Mouse (Mus musculus) heart, embryonic 11.5 days (tissue): Measurements from ENCODE around the gene Gnb1. TPM values are rescaled to one million over a fixed set of nuclear protein-coding genes. Genes with fewer than 3 reads are reported as not detected.

Experiments
- ATAC-seq: fragments of 200-750 bp; cut with Nextera tagmentation; replicated peaks from 2 replicates; pipeline ENCODE4 v1.8.0; 2017; ENCODE audit warnings: moderate library complexity; ENCODE audit not compliant: insufficient number of reproducible peaks, low FRiP score, low TSS enrichment
- H3K27ac ChIP-seq: fragments of 300-500 bp; sonication (generic); 2 replicates; pipeline ENCODE4 v1.5.1; 2014; ENCODE audit warnings: mild to moderate bottlenecking, low read depth, low read length
- H3K27me3 ChIP-seq: fragments of 300-500 bp; sonication (generic); 2 replicates; pipeline ENCODE4 v1.6.1; 2014; ENCODE audit warnings: mild to moderate bottlenecking, low read length, mixed read lengths; ENCODE audit not compliant: control insufficient read depth, insufficient read depth
- H3K36me3 ChIP-seq: fragments of 300-500 bp; sonication (generic); 2 replicates; pipeline ENCODE4 v1.6.1; 2014; ENCODE audit warnings: mild to moderate bottlenecking, low read length, moderate library complexity, mixed read lengths; ENCODE audit not compliant: control insufficient read depth, insufficient read depth
- H3K4me1 ChIP-seq: fragments of 300-500 bp; sonication (generic); 2 replicates; pipeline ENCODE4 v1.6.1; 2014; ENCODE audit warnings: low read length; ENCODE audit not compliant: control insufficient read depth, insufficient read depth
- H3K4me2 ChIP-seq: fragments of 300-500 bp; sonication (generic); 2 replicates; pipeline ENCODE4 v1.6.1; 2014; ENCODE audit warnings: mild to moderate bottlenecking, moderate library complexity
- H3K4me3 ChIP-seq: fragments of 300-500 bp; sonication (generic); 2 replicates; pipeline ENCODE4 v1.5.1; 2014; ENCODE audit warnings: low read depth, low read length
- H3K9ac ChIP-seq: fragments of 300-500 bp; sonication (generic); 2 replicates; pipeline ENCODE4 v1.6.1; 2014; ENCODE audit warnings: mild to moderate bottlenecking, low read depth, low read length, moderate library complexity
- H3K9me3 ChIP-seq: fragments of 300-500 bp; sonication (generic); replicated peaks from 2 replicates; pipeline ENCODE4 v1.6.1; 2016; ENCODE audit warnings: low read length; ENCODE audit not compliant: control insufficient read depth
- WGBS: fragments of 180-500 bp; shearing (Covaris S2); extraction: QIAGEN DNeasy Blood & Tissue Kit; methylation state at CpG from one replicate; pipeline ENCODE4 v1.1.7; 2014; ENCODE audit not compliant: insufficient replicate concordance; 5-methylcytosine and 5-hydroxymethylcytosine counted together
- polyA plus RNA-seq: library from polyadenylated mRNA; unstranded; fragments of >200 nt; fragmentation: Nextera tagmentation; extraction: Ambion mirVana; gene quantifications from 2 replicates; pipeline ENCODE4 v1.2.1, GENCODE M21; 2014

Gene Gnb1
- polyA plus RNA-seq, 1 experiment from 2014 or later: 410 TPM

GRCm38 (mm10) chr4:155582279-155582905 is 91.2 kb downstream of the Gnb1 start:
- Histone ChIP-seq H3K4me3 (no peak overlapping the region), H3K27ac (no peak overlapping the region), H3K36me3 (peaks cover 24% of the 10 kb centered on the region), H3K27me3 (no peaks in the 10 kb centered on the region), H3K9me3 (no peaks in the 10 kb centered on the region), H3K9ac (no peak overlapping the region), H3K4me2 (no peak overlapping the region), H3K4me1 (no peaks in the 10 kb centered on the region)
- 0 out of 2 replicates have a peak, but pooled peaks have one; percentile 14 for ATAC-seq
- WGBS: 94% methylated on average over 6 of the region's 6 CpGs

DNA sequence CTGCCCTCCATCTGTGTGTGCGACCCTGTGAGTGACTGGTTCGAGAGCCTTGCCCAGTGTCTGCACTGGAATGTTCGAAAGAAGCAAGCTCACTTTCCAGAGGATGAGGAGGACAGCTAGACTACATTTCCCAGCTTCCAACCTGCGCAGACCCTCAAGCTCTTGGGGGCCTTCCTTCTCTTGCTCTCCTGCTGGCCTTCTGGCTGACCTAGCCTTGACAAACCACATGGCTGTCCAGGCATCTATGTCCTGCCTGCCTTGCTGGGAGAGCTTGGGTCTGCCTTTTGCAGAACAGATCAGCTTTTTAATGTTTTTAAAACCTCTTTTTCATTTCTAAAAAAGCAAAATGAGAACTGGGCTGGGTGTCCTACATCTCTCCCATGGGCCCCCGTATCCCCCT is 98.2 kb downstream of the Gnb1 start:
- Histone ChIP-seq H3K9me3 (no peaks in the 10 kb centered on the region), H3K36me3 (peaks cover 40% of the 10 kb centered on the region), H3K4me3 (no peak overlapping the region), H3K4me2 (no peak overlapping the region), H3K9ac (no peak overlapping the region), H3K4me1 (no peaks in the 10 kb centered on the region), H3K27me3 (no peaks in the 10 kb centered on the region), H3K27ac (no peak overlapping the region)
- no peak for ATAC-seq
- WGBS: 91% methylated on average over 5 of the region's 5 CpGs

GRCm38 (mm10) chr4:155591012-155591719 is 100.0 kb downstream of the Gnb1 start:
- H3K4me1 ChIP-seq: no peaks in the 10 kb centered on the region
- no peak overlapping the region for H3K9ac ChIP-seq
- no peaks in the 10 kb centered on the region for H3K9me3 ChIP-seq
- H3K27me3 ChIP-seq: no peaks in the 10 kb centered on the region
- H3K4me2 ChIP-seq: no peak overlapping the region
- H3K27ac ChIP-seq: no peak overlapping the region
- peaks cover 27% of the 10 kb centered on the region for H3K36me3 ChIP-seq
- 66% methylated on average over 7 of the region's 7 CpGs for WGBS
- no peak overlapping the region for H3K4me3 ChIP-seq
- no peak for ATAC-seq

GRCm38 (mm10) chr4:155593780-155594179 is 102.6 kb downstream of the Gnb1 start:
- H3K27me3 ChIP-seq: no peaks in the 10 kb centered on the region
- H3K9ac ChIP-seq: no peak overlapping the region
- H3K4me1 ChIP-seq: no peaks in the 10 kb centered on the region
- 64% methylated on average over 1 of the region's 1 CpGs for WGBS
- no peak overlapping the region for H3K4me3 ChIP-seq
- no peak overlapping the region for H3K4me2 ChIP-seq
- ATAC-seq: no peak
- no peak overlapping the region for H3K27ac ChIP-seq
- H3K9me3 ChIP-seq: no peaks in the 10 kb centered on the region
- peaks cover 13% of the 10 kb centered on the region for H3K36me3 ChIP-seq

DNA sequence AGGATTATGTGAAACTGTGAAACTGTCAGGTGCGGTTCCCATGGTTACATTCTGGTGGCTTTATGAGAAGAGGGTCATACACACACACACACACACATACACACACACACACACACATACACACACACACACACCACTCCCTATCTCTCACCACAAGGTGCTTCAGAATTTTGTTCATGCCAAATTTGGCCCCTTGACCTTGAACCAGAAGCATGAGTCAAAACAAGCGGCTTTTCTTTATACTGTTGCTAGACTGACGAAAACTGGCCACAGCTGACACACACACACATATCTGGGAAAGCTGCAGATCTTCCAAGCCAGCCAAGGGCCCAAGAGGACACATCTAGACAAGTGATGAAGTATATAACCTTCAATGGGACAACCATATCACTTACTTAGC is 104.6 kb downstream of the Gnb1 start:
- no peak for ATAC-seq
- Histone ChIP-seq H3K9ac (no peak overlapping the region), H3K4me1 (no peaks in the 10 kb centered on the region), H3K36me3 (no peaks in the 10 kb centered on the region), H3K9me3 (no peaks in the 10 kb centered on the region), H3K4me3 (no peak overlapping the region), H3K27me3 (no peaks in the 10 kb centered on the region), H3K4me2 (no peak overlapping the region), H3K27ac (no peak overlapping the region)
- WGBS: 83% methylated on average over 3 of the region's 3 CpGs

DNA sequence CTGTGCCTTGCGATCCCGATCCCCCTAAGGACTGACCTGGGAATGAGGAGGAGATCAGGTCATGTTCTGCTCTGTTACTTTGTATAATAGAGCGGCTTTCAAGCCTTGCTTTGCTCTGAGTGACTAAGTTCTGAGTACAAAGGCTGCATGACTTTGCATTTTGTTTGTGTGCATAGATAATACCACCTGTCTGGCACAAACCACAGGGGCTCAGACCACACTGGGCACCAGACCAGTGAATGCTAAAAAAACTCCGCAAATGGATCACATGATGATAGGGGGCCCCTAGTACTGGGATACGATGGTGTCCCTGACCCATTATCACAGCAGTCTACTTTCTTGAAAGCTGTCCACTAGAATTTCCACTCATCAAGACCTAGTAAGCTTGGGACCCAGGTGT is 105.4 kb downstream of the Gnb1 start:
- ATAC-seq: no peak
- no peak overlapping the region for H3K4me3 ChIP-seq
- H3K4me2 ChIP-seq: no peak overlapping the region
- no peak overlapping the region for H3K9ac ChIP-seq
- no peaks in the 10 kb centered on the region for H3K4me1 ChIP-seq
- H3K36me3 ChIP-seq: no peaks in the 10 kb centered on the region
- no peaks in the 10 kb centered on the region for H3K9me3 ChIP-seq
- H3K27me3 ChIP-seq: no peaks in the 10 kb centered on the region
- WGBS: 75% methylated on average over 5 of the region's 5 CpGs
- no peak overlapping the region for H3K27ac ChIP-seq

DNA sequence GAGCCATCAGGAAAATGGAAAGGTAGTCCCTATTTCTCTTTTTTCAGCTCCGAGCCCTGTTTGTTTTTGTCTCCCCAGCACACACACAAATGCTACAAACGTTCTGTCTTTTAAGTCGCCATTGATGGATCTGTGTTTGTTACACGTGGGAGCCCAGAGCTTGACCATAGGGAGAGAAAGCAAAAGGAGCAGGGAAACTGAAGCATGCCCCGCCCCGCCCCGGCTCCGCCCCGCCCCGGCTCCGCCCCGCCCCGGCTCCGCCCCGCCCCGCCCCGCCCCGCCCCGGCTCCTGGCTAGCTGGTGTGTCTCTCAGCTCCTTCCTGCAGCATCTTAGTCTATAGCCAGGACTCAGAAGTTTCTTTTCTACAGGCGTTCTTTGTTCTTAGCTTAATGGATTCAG is 107.4 kb downstream of the Gnb1 start:
- Histone ChIP-seq H3K4me3 (no peak overlapping the region), H3K27ac (no peak overlapping the region), H3K27me3 (no peaks in the 10 kb centered on the region), H3K36me3 (no peaks in the 10 kb centered on the region), H3K9ac (no peak overlapping the region), H3K4me2 (no peak overlapping the region), H3K9me3 (no peaks in the 10 kb centered on the region), H3K4me1 (peaks cover 7% of the 10 kb centered on the region)
- ATAC-seq: no peak
- WGBS: 18% methylated on average over 19 of the region's 20 CpGs

DNA sequence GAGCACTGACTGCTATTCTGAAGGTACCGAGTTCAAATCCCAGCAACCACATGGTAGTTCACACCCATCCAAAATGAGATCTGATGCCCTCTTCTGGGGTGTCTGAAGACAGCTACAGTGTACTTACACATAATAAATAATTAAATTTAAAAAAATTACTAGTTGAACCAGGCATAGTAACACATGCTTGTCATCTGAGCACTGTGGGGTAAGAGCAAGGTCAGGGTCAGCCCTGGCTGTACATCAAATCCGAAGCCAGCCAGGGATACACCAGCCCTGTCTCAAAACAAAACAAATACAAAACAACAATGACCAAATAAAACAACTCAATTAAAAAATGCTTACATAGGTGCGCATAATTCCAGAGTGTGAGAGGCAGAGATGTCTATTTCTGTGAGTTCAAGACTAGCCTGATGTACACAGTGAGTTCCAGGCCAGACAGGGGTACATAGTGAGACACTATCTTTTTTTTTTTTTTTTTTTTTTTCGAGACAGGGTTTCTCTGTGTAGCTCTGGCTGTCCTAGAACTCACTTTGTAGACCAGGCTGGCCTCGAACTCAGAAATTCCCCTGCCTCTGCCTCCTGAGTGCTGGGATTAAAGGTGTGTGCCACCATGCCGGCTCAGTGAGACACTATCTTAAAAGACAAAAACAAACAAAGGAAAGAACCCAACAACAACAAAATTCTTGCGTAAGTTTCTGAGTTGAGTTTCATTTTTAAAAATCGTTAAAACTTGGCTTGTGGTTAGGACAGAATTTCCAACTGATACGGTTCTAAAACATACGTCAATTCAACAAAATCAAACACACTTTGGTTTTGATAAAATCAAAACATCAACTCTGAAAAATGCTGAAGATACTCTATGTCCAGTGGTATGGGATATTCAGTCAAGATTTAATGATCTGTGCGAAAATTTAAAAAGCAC is 109.0 kb downstream of the Gnb1 start:
- WGBS: 84% methylated on average over 11 of the region's 11 CpGs
- Histone ChIP-seq H3K36me3 (no peaks in the 10 kb centered on the region), H3K4me1 (peaks cover 7% of the 10 kb centered on the region), H3K9me3 (no peaks in the 10 kb centered on the region), H3K27ac (peak overlapping the region; percentile 99), H3K27me3 (no peaks in the 10 kb centered on the region), H3K9ac (peak overlapping the region; percentile 77; the same call in 1 of the 2 replicates), H3K4me3 (peak overlapping the region; percentile 85), H3K4me2 (peak overlapping the region; percentile 92)
- no peak for ATAC-seq
